Mouse (Mus musculus) right cerebral cortex, adult 18-20 months (tissue): Measurements from ENCODE around the gene Pnmal1.
A peak's percentile ranks its signal among the peaks of the same experiment; 100 is the strongest.

Experiments
- DNase-seq: peaks from one replicate; pipeline ENCODE4 v3.0.0; 2022; ENCODE audit warnings: mixed read lengths

The Pnmal1 gene

GRCm38 (mm10) chr7:17002375-17003195, 43.1 kb downstream of the Pnmal1 start:
- DNase-seq: peak; percentile 75

- DNase-seq: no peak
These were observed 43.9 kb downstream of the Pnmal1 start for GRCm38 (mm10) chr7:17003230-17003960.

- DNase-seq: no peak
These were observed 45.2 kb downstream of the Pnmal1 start for GRCm38 (mm10) chr7:17004716-17005115.

- no peak for DNase-seq
These were observed 47.8 kb downstream of the Pnmal1 start for GRCm38 (mm10) chr7:17007300-17007699.

- no peak for DNase-seq
These were observed 50.0 kb downstream of the Pnmal1 start for GRCm38 (mm10) chr7:17009326-17010009.

- no peak for DNase-seq
These were observed 50.5 kb downstream of the Pnmal1 start for GRCm38 (mm10) chr7:17010010-17010347.

GRCm38 (mm10) chr7:17011909-17012590, 52.6 kb downstream of the Pnmal1 start:
- DNase-seq: no peak
